Mouse (Mus musculus) cerebellum, postnatal 36 days (tissue): ENCODE data around the gene Ssrp1.

Source experiments
- DNase-seq, 2 experiments: peaks; one replicate each; pipeline ENCODE4 v3.0.0; 2021 to 2022; ENCODE audit warnings: mixed read lengths in 2 of 2

Gene Ssrp1

GRCm38 (mm10) chr2:85088716-85089646, 51.9 kb downstream of the Ssrp1 start:
- DNase-seq = no peak

GRCm38 (mm10) chr2:85091325-85091724, 54.3 kb downstream of the Ssrp1 start:
- DNase-seq = no peak

GRCm38 (mm10) chr2:85093376-85093775, 56.3 kb downstream of the Ssrp1 start:
- DNase-seq = no peak

GRCm38 (mm10) chr2:85095906-85096305, 58.9 kb downstream of the Ssrp1 start:
- DNase-seq = no peak
